Mouse (Mus musculus) T-helper 17 cell (primary cell): ENCODE data around the gene Pitx1.

Experiments
- in situ Hi-C, 2 experiments: fragments of 300-600 bp; cut with MboI, MseI; formaldehyde crosslinking; loops; 1 replicate in 1 of 2; 2 replicates in 1 of 2; pipeline ENCODE4 v1.15.1; 2025; ENCODE audit warnings: high pct_unique_total_duplicates in 2 of 2

The Pitx1 gene

DNA sequence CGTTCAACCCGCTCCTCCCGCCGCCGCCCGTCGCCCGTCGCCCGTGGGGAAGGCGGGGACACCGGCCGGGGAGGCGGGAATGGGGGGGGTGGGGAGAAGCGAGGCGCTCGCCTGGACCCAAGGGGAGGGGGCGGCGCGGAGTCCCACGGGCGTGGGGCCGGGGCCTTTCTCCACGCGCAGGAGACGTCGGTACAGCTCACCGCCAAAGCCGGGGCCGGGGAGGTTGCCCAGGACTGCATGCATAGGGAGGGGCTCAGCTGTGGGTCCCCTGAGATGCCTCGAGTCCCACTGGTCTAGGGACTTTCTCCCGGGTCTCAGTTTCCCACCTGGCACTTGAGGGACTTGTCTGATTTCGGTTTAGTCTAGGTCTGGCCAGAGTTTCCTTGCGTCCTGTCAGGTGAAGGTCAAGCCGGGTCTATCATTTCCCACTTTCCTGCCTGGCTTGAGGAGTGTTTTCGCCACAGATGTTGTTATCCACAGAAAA, at the start of gene Pitx1:
Gene Pitx1 (minus strand): TSS at position 51 of the 484 bp plus-strand sequence.
- in situ Hi-C loops: loop anchor here in 1 of 2 experiments (10.0 kb wide), 1 partner anchor 431 kb away; no protein-coding TSS in a partner anchor

DNA sequence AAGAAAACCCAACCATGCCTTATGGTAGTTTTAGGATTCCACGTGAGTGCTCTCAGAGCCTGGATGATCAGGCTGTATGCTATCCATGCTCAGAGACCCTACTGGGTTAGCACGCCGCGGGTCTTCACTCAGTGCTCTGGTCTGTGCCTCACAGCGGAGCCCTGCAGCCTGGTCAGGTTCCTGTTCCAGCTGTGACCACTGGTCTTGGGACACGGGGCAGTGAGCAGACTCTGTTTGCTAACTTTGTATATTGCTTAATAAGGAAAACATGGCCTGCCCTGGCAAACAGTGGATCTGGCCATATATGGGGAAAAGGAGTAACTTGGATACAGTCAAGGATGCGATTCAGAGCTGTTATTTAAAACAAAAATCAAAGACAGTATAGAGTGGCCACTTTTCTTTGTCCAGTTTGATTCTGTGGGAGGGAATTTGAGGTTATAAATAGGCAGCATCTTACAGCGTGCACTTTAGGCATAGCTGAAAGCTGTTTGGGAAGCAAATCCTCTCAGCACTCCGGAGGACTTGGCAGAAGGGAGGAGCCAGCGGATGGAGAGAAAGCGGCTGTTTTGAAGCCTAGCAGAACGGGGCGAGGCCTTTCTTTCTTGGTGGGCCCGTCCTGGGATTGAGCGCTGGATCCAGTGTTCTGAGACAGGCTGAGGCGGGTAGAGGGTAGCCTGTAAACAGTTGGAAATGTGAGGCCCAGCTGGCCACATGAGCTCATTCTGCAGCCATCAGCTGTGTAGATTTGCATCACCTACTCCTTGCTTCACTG, 45.6 kb upstream of the Pitx1 start:
- in situ Hi-C loops: no loop called here

DNA sequence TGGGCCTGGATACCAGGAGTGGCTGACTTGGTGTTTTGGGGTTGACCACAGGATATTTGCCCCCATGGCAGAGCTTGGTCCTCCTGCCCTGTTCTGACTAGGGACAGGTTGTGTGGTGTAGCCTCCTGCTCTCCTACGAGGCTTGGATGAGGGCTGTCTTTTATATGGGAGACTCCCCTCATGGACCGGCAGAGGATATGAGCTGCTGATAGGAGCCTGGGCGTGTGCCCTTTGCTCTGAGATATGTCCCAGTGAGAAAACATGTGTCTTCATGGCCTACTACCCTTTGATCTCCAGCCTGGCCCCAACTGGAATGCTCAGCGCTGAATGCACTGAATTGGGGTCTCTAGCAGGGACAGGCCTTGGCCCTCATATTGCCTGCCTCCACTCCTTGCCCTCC, 42.4 kb upstream of the Pitx1 start:
- in situ Hi-C loops: no loop called here

GRCm38 (mm10) chr13:55871410-55871809, 35.4 kb upstream of the Pitx1 start:
- in situ Hi-C loops: no loop called here

- in situ Hi-C loops: no loop called here
Measured at GRCm38 (mm10) chr13:55870001-55870400, 34.0 kb upstream of the Pitx1 start.

GRCm38 (mm10) chr13:55867540-55868103, 31.6 kb upstream of the Pitx1 start:
- in situ Hi-C loops: no loop called here

- in situ Hi-C loops: no loop called here
Measured at GRCm38 (mm10) chr13:55860483-55860882, 24.5 kb upstream of the Pitx1 start.

- in situ Hi-C loops: no loop called here
Measured at GRCm38 (mm10) chr13:55858463-55858862, 22.5 kb upstream of the Pitx1 start.

DNA sequence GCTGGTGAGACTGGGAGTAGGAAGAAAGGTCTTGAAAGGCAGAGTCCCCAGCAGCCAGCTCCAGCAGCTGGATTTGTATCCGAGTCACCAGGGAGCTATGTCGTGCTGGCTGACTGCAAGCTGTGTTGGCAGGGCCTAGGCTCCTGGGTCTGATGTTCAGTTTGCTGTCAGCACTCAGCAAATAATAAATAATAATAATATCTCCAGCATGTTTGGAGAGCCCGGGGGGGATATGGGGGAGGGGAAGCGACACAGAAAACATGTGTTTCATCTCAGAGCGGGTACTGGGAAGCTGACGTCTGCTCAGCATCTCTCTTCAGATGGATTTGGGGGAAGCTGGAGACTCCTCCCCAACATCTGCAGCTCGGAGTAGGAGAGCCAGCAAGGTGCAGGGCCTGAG, 19.8 kb upstream of the Pitx1 start:
- in situ Hi-C loops: no loop called here

- in situ Hi-C loops: no loop called here
Measured at GRCm38 (mm10) chr13:55852205-55852604, 16.2 kb upstream of the Pitx1 start.

DNA sequence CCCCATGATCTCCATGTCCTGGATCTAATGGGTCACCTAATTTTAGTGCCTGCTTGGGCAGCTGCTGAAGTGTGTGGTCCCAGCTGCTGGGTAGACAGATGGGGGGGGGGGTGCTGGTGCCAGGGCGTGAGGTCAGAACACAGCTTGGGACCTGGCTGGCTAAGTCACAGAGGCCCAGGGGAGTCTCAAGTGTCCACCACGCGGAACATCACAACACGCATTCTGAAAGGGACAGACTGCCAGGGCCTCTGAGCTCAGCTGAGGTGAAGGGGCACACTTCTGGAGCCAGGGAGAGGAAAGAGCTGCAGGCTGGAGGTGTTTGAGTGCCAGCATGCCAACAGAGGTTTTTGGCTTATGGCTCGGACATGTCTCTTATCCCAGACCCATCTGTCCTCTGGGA, 14.7 kb upstream of the Pitx1 start:
- in situ Hi-C loops: no loop called here

GRCm38 (mm10) chr13:55848604-55849190, 12.7 kb upstream of the Pitx1 start:
- in situ Hi-C loops: no loop called here

DNA sequence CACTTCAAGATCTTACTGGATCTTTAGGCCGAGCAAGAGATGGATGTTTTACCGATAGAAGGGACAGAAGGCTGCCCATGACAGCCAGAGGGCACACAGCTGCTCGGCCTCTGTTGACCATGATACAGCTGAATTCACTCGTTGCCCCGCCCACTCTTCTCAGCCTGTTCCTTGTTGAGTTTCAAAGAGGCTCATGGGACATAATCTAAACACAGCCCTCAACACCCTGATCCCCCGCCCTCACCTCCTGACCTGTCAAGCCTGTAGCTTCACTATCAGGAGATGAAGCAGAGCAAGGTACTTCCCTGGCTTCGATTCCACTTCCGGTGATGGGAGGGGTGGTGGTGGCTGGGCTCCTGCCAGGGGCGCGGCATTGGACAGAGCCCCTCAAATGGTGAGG, 11.8 kb upstream of the Pitx1 start:
- in situ Hi-C loops: no loop called here

DNA sequence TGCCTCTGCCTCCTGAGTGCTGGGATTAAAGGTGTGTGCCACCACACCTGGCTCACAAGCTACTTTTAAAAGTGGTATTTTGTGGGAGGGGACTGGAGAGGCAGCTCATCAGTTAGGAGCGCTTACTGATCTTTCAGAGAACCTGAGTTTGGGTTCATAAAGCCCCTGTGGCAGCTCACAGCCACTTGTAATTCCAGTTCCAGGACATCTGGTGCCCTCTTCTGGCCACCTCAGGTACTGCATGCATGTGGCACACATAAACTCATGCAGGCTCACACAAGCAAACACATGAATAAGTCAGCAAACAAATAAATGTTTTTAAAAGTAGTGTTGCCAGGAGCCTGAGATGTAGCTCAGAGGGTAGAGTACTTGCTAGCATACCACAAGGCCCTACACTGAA, 7.7 kb upstream of the Pitx1 start:
- in situ Hi-C loops: no loop called here

GRCm38 (mm10) chr13:55840223-55840622, 4.2 kb upstream of the Pitx1 start:
- in situ Hi-C loops: no loop called here

GRCm38 (mm10) chr13:55836786-55837780, 1.1 kb upstream of the Pitx1 start:
- in situ Hi-C loops: loop anchor here in 1 of 2 experiments (10.0 kb wide), 1 partner anchor 432 kb away; no protein-coding TSS in a partner anchor

GRCm38 (mm10) chr13:55835548-55836097, 369 bp downstream of the Pitx1 start:
- in situ Hi-C loops: loop anchor here in 1 of 2 experiments (10.0 kb wide), 1 partner anchor 431 kb away; no protein-coding TSS in a partner anchor

- in situ Hi-C loops: loop anchor here in 1 of 2 experiments (10.0 kb wide), 1 partner anchor 430 kb away; no protein-coding TSS in a partner anchor
Measured at GRCm38 (mm10) chr13:55834667-55835066, 1.3 kb downstream of the Pitx1 start.

GRCm38 (mm10) chr13:55833921-55834320, 2.1 kb downstream of the Pitx1 start:
- in situ Hi-C loops: loop anchor here in 1 of 2 experiments (10.0 kb wide), 1 partner anchor 429 kb away; no protein-coding TSS in a partner anchor

- in situ Hi-C loops: loop anchor here in 1 of 2 experiments (10.0 kb wide), 1 partner anchor 428 kb away; no protein-coding TSS in a partner anchor
Measured at GRCm38 (mm10) chr13:55832602-55833001, 3.4 kb downstream of the Pitx1 start.
